Mouse (Mus musculus) CD4-positive, CD25-positive, alpha-beta regulatory T cell, adult 4 months (primary cell): ENCODE data around the gene Tmigd3. TPM values are rescaled to one million over a fixed set of nuclear protein-coding genes. Genes with fewer than 3 reads are reported as not detected.
A peak's percentile ranks its signal among the peaks of the same experiment; 100 is the strongest.
"Not testable (repeated sequence)": the region's sequence is repeated elsewhere in the genome, so short reads cannot be mapped to it uniquely, and the experiment has no call there.

ENCODE experiments used
- ATAC-seq: one replicate; pipeline ENCODE4 v1.8.0; 2017
- polyA plus RNA-seq, 2 experiments: library from polyadenylated mRNA; unstranded; fragments of 100-300 nt; shearing (Covaris generic); gene quantifications; one replicate each; pipeline ENCODE4 v1.2.1; 2017

Tmigd3 gene
- polyA plus RNA-seq, 2 experiments from 2014 or later, result not detected

DNA sequence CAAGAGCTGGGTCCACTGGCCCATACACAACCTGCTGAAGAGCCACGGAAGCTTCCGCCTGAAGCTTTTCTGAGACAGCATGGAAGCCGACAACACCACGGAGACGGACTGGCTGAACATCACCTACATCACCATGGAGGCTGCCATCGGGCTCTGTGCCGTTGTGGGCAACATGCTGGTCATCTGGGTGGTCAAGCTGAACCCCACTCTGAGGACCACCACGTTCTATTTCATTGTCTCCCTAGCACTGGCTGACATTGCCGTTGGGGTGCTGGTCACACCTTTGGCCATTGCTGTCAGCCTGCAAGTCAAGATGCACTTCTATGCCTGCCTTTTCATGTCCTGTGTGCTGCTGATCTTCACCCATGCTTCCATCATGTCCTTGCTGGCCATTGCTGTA, 34.0 kb downstream of the Tmigd3 start:
- no peak for ATAC-seq

DNA sequence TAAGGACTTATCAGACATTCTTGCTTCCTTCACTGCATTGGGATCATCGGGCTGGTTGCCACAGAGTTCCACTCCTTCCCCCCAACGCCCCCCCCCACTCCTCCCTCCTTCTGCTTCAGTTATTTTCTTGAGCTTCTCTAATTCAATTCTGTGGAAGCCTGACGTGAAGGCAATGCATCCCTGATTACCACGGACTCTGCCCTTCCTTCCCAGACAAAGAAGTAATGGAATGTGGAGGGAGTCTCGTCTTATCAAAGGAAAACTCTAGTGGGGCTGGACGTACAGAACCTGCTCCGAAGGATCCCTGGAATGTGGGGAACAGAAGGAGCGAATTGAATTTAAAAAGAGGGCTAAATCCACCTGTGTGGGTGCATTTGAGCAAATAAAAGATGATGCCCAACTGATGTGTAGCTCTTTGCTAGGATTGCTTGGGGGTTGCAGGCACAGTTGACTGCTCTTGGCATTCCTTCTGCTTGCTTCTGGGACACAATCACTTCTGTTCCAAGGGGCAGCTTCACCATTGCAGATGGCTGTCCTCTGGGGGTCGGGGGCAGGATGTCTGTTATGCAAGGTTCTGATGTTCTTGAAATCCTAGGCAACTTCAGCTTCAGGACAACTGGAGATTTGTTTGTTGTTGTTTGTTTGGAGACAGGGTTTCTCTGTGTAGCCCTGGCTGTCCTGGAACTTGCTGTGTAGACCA, 37.4 kb downstream of the Tmigd3 start:
- ATAC-seq, result no peak

DNA sequence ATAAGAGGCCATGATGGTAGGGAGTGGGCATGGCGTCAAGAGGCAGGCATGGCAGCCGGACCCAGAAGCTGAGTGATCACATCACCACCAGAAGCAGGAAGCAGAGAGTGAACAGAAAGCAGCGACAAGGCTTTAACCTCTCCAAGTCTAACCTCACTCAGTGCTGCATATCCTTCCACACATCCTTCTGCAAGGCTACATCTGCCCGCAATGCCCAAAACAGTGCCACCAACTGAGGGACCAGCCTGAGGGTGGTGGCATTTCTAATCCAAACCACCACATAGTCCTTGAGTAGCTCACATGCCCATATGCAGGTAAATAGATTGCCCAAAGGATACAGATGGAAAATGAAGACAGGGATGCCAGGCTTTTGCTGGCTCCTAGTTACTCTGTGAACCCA, 38.3 kb downstream of the Tmigd3 start:
- ATAC-seq, result no peak

- peak; percentile 98 for ATAC-seq
Observed at GRCm38 (mm10) chr3:105910519-105911190, 40.0 kb downstream of the Tmigd3 start.

DNA sequence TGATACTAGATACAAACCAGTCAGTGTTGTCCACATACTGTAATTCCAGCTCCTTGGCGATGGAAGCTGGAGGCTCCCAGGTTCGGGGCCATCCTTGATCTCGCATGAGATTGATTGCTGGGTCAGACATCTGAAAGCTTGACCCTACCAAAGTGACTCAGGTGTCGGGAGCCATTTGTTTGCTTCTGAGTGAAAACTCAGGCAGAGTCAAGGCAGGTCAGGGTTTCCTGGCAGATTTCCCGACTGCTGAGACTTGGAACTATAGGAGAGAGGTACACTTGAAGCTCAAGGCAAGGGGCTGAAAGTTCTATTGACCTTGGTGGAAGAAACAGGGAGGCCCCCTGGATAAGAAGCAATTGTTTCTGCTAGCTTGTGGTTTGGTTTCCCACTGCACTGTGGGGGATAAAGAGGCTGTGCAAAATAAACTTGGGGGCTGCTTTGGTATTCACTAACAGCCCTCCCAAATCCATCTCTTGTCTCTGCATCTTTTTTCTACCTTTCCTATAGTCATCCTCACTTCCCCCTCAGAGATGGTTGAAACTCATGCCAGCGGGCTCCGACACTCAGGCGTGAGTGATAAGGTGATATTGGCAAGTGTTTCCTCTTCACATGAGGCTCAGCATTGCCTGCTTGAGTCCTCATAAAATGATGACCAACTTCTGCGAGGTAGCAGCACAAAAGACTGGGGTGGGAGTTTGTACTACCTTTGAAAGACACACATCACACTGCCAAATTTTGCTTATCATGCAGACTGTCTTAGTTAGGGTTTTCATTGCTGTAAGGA, 41.6 kb downstream of the Tmigd3 start:
- no peak for ATAC-seq

DNA sequence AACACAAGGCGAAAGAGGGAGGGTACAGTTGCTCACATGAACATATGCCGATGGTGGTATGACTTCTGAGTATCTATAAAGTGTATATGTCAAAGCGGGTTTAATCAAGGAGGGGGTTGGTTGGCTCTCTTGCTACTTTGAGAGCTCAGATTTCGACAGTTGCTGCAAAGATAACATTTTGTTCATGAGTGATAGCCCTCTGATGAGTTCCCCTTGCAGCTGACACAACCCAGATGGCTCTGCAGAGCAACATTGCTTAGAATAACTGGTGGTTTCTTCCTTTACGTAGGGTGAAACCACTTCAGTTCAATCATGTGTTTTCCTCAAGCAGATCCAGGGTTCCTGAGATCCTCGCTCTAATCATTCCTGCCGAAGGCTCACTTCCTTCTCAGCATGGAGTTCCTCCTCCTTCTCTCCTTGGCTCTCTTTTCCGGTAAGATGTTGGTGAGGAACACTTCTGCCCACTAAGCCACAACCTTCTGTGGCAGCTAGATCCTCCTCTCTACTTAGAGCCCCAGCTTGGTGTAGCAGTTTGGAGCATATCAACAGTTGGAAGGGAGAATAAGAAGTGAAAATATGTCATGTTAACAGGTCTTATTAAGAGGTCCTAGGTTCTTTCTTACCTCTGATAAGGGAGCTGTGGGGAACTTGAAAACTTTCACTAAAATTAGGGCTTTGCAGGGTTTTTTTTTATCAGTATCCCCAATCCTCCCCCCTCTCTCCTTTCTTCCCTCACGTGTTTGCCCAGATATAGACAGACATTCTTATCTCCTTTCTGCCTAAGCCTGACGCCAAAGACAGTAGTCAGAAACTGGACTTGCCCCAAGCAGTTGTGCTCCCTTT, 43.4 kb downstream of the Tmigd3 start:
- ATAC-seq, result no peak

GRCm38 (mm10) chr3:105915281-105915680, 44.6 kb downstream of the Tmigd3 start:
- ATAC-seq, result no peak

- not testable (repeated sequence) for ATAC-seq
Observed at GRCm38 (mm10) chr3:105916455-105916854, 45.8 kb downstream of the Tmigd3 start.

DNA sequence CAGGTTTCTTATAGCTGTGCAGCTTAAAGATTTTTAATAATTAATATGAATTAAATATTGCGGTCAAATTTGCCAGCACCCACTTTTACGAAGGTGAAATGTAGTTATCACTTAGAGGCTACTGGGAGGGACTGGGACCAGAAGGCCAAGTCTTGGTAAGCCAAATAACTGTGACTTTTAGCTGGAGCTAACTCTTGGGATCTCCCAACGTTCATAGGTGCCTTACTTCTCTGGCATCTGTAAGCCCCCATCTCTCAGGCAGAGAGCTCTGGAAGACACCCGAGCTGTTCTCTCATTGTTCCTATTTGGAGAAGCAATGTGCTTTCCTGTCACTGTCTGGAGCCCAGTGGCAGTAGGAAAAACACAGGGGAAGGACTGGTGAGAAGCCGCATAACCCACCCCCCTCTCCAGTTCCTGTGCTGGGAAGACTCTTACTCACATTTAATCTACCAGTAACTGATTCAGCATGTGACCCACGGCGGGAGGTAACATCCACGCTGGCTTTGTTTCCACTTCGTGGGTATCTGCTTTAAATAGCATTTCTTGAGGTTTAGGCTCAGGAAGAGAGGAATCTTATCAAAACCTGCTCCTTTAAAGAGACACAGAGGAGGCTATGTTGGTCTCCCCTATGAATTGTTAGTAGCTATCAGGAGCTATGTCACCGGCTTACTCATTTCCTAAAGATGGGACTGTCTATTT, 47.1 kb downstream of the Tmigd3 start:
- no peak for ATAC-seq

DNA sequence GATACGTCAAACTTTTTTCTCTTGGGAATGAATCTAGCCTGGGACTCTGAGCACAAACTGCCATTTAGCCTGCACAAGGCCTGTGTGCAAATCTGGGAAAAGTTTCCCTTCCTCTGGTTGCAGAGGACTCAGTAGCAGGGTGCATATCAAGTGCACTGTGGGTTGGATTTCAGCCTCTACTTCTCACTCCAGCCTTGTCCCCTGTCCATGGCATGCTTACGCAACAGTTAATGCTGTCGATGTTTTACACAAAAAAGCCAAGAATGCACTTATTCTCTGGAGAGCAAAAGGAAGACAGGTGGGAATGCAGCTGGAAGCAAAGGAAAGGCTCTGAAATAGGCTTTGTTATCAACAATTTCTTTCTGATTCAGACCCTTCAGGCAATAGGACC, 47.6 kb downstream of the Tmigd3 start:
- ATAC-seq, result no peak

DNA sequence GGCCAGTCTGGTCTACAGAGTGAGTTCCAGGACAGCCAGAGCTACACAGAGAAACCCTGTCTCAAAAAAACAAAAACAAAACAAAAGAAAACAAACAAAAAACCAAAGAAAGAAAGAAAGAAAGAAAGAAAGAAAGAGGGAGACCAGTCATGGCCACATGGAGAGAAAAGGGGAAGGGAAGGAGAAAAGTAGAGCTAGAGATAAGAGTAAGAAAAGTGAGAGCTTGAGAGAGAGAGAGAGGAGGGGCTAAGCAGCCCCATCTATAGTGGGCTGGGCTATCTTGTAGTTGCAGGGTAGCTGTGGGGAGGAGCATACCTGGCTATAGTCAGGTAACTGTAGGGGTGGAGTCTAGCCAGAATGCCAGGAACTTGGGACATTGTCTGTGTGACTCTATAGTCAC, 50.0 kb downstream of the Tmigd3 start:
- not testable (repeated sequence) for ATAC-seq

GRCm38 (mm10) chr3:105921959-105922358, 51.3 kb downstream of the Tmigd3 start:
- no peak for ATAC-seq

- no peak for ATAC-seq
Observed at GRCm38 (mm10) chr3:105924616-105925015, 53.9 kb downstream of the Tmigd3 start.

DNA sequence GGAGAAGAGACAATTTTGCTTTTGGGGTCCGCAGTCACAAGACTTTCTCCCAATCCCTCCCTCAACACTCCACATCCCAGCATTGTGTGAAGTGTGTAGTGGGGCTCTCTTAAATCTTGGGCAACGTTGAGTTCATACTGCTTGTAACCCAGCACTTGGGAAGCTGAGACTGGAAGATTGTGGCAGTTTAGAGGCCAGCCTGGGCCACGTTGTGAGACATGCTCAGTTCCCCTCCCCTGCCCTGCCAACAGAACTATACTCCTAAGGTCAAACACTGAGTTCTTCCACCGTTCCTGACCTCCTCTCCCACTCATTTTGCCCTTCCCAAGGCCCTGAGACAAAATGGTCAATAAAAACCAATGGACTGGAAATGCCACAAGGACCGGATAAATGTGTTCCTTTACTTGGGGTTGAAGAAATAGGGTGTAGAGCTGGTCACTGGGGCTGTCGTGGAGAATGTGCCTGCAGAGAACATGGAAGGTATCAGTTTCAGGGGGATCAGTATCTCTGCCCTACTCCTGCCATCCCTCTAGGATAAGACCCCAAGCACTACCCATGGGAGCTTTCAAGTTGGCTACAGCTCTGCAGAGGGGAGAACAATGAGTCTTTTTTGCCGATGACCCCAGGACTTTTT, 57.0 kb downstream of the Tmigd3 start:
- no peak for ATAC-seq

GRCm38 (mm10) chr3:105928195-105928569, 57.5 kb downstream of the Tmigd3 start:
- ATAC-seq, result no peak

DNA sequence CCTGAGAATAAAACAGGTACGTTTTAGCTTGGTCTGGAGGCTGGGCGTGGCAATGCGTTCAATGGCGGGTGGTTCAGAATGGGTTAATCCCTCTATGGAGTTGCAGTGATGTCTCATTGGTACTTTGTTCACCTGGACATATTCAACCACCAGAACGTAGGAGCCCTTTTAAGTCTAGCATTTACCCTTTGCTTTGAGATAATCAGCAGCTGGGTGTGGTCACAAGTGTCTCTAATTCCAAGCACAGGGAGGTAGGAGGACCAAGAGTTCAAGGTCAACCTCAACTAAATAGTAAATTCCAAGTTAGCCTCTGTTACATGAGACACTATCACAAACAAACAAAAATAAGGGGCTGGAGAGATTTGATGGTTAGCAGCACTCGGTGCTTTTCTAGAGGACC, 58.1 kb downstream of the Tmigd3 start:
- no peak for ATAC-seq

- ATAC-seq, result no peak
Observed at GRCm38 (mm10) chr3:105929821-105930220, 59.1 kb downstream of the Tmigd3 start.

- ATAC-seq, result no peak
Observed at GRCm38 (mm10) chr3:105931095-105931494, 60.4 kb downstream of the Tmigd3 start.

DNA sequence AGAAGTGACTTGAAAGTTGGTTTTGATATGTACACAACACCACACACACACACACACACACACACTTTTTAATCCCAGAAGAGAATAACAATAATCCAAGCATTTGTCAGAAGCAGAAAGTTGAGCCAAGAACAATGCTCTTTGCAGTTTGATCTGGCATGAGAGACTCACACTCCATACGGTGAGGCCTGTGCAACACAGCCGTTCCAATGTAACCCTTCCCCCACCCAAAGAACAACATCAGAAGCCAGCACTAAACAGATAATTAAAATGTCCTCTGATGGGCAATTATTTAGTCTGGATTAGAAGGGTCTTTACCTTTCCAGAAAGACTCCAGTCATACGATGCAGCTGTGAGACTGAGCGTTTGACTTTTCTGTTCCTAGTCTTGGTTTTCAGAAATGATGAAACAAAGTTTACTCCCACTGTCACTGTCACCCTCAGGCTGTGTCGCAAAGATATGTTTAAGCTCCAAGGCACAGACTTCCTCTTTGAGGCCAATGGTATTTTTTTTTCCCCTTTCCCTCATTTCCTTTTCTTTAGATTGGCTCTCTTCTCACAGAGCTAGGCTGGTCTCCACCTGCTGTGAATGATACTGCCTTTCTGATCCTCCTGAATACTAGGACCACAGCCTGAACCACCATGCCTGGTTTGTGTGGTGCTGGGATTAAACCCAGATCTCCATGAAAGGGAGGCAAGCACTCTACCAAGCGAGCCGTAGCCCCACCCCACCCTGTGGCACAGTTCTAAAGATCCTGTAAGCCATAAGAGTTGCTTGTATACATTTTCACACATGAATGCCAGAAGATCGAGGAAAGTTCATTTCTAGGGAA, 61.8 kb downstream of the Tmigd3 start, which contains the start of gene I830077J02Rik:
TSS of gene I830077J02Rik (minus strand) at position 425 of the 832 bp plus-strand sequence.
- no peak for ATAC-seq

GRCm38 (mm10) chr3:105933926-105934325, 63.2 kb downstream of the Tmigd3 start:
- ATAC-seq, result no peak

DNA sequence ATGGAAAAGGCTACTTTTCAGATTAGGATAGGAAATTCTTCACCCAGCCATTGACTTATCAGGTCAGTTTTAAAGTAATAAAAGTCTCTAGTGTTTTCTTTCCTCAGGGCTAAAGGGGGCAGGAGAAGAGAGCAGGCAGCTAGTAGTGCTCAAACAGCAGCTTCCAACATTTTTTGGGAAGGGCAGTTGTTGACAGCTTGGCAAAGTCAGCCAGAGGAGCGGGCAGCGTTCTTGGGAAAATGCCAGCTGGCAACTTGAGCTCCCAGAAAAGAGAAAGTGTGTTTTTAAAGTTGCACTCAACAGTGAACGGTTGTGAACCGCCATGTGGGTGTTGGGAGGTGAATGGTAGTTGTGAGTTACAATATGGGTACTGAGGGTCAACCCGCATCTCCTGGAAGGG, 64.3 kb downstream of the Tmigd3 start:
- no peak for ATAC-seq
